Mouse (Mus musculus) kidney, embryonic 15.5 days (tissue): ENCODE data around the gene Rabgef1. TPM values are rescaled to one million over a fixed set of nuclear protein-coding genes. Genes with fewer than 3 reads are reported as not detected.
A peak's percentile ranks its signal among the peaks of the same experiment; 100 is the strongest.

Source experiments
- ATAC-seq: fragments of 200-750 bp; cut with Nextera tagmentation; replicated peaks from 2 replicates; pipeline ENCODE4 v1.8.0; 2017; ENCODE audit warnings: moderate TSS enrichment; ENCODE audit not compliant: low FRiP score
- H3K27ac ChIP-seq: fragments of 300-500 bp; sonication (generic); 2 replicates; pipeline ENCODE4 v1.5.1; 2015; ENCODE audit warnings: mild to moderate bottlenecking, inconsistent platforms
- H3K27me3 ChIP-seq: fragments of 300-500 bp; sonication (generic); 2 replicates; pipeline ENCODE4 v1.6.1; 2015; ENCODE audit warnings: inconsistent platforms
- H3K36me3 ChIP-seq: fragments of 300-500 bp; sonication (generic); 2 replicates; pipeline ENCODE4 v1.6.1; 2015; ENCODE audit warnings: inconsistent platforms
- H3K4me1 ChIP-seq: fragments of 300-500 bp; sonication (generic); 2 replicates; pipeline ENCODE4 v1.6.1; 2015; ENCODE audit warnings: inconsistent platforms
- H3K4me2 ChIP-seq: fragments of 300-500 bp; sonication (generic); 2 replicates; pipeline ENCODE4 v1.6.1; 2015; ENCODE audit warnings: moderate library complexity, mild to moderate bottlenecking, inconsistent platforms
- H3K4me3 ChIP-seq: fragments of 300-500 bp; sonication (generic); replicated peaks from 2 replicates; pipeline ENCODE4 v1.5.1; 2015; ENCODE audit warnings: mild to moderate bottlenecking, inconsistent platforms
- H3K9ac ChIP-seq: fragments of 300-500 bp; sonication (generic); 2 replicates; pipeline ENCODE4 v1.6.1; 2015; ENCODE audit warnings: mild to moderate bottlenecking, inconsistent platforms
- H3K9me3 ChIP-seq: fragments of 300-500 bp; sonication (generic); replicated peaks from 2 replicates; pipeline ENCODE4 v1.6.1; 2016; ENCODE audit warnings: inconsistent platforms
- WGBS: fragments of 180-500 bp; shearing (Covaris S2); methylation state at CpG from one replicate; pipeline ENCODE4 v1.1.7; 2015; ENCODE audit warnings: mixed read lengths; 5-methylcytosine and 5-hydroxymethylcytosine counted together
- polyA plus RNA-seq: library from polyadenylated mRNA; unstranded; fragments of >200 nt; fragmentation: Nextera tagmentation; extraction: Ambion mirVana; gene quantifications from 2 replicates; pipeline ENCODE4 v1.2.1, GENCODE M21; 2015

Gene Rabgef1
- polyA plus RNA-seq, 1 experiment from 2014 or later, result 32.1 TPM

- peak within 1 kb of the TSS; percentile 98 for H3K4me2 ChIP-seq
- H3K27me3 ChIP-seq, result no peaks in the 10 kb centered on the region
- ATAC-seq, result peak; percentile 98
- H3K9ac ChIP-seq, result peak within 1 kb of the TSS; percentile 77
- H3K9me3 ChIP-seq, result no peaks in the 10 kb centered on the region
- under 1% methylated on average over 66 of the region's 66 CpGs for WGBS
- H3K4me3 ChIP-seq, result peak within 1 kb of the TSS; percentile 71
- peaks cover 13% of the 10 kb centered on the region for H3K36me3 ChIP-seq
- peak within 1 kb of the TSS; percentile 81 for H3K27ac ChIP-seq
- peaks cover 22% of the 10 kb centered on the region for H3K4me1 ChIP-seq
Measured at GRCm38 (mm10) chr5:130144334-130145312, 27.0 kb upstream of the Rabgef1 start, which contains the start of gene Kctd7. Gene Kctd7 (plus strand): TSS chr5:130144861.

- Histone ChIP-seq H3K4me2 (peak overlapping the region; percentile 98; the same call in 1 of the 2 replicates), H3K27ac (no peak overlapping the region), H3K9me3 (no peaks in the 10 kb centered on the region), H3K4me3 (no peak overlapping the region), H3K36me3 (peaks cover 13% of the 10 kb centered on the region), H3K27me3 (no peaks in the 10 kb centered on the region), H3K9ac (no peak overlapping the region), H3K4me1 (peaks cover 22% of the 10 kb centered on the region)
- 84% methylated on average over 8 of the region's 8 CpGs for WGBS
- no peak for ATAC-seq
Measured at GRCm38 (mm10) chr5:130145961-130146360, 25.6 kb upstream of the Rabgef1 start.

GRCm38 (mm10) chr5:130149726-130150310 is 21.8 kb upstream of the Rabgef1 start:
- WGBS, result 61% methylated on average over 7 of the region's 7 CpGs
- no peak overlapping the region for H3K9ac ChIP-seq
- peaks cover 36% of the 10 kb centered on the region for H3K36me3 ChIP-seq
- no peaks in the 10 kb centered on the region for H3K9me3 ChIP-seq
- no peaks in the 10 kb centered on the region for H3K27me3 ChIP-seq
- no peak for ATAC-seq
- H3K4me1 ChIP-seq, result peaks cover 13% of the 10 kb centered on the region
- no peak overlapping the region for H3K27ac ChIP-seq
- no peak overlapping the region for H3K4me3 ChIP-seq
- no peak overlapping the region for H3K4me2 ChIP-seq

- no peaks in the 10 kb centered on the region for H3K4me1 ChIP-seq
- H3K4me2 ChIP-seq, result no peak overlapping the region
- ATAC-seq, result no peak
- WGBS, result 86% methylated on average over 2 of the region's 2 CpGs
- no peak overlapping the region for H3K27ac ChIP-seq
- peaks cover 26% of the 10 kb centered on the region for H3K36me3 ChIP-seq
- no peak overlapping the region for H3K4me3 ChIP-seq
- no peak overlapping the region for H3K9ac ChIP-seq
- H3K27me3 ChIP-seq, result no peaks in the 10 kb centered on the region
- H3K9me3 ChIP-seq, result no peaks in the 10 kb centered on the region
Measured at GRCm38 (mm10) chr5:130154286-130154685, 17.3 kb upstream of the Rabgef1 start.

- Histone ChIP-seq H3K4me2 (no peak overlapping the region), H3K27ac (no peak overlapping the region), H3K9me3 (no peaks in the 10 kb centered on the region), H3K4me3 (no peak overlapping the region), H3K4me1 (no peaks in the 10 kb centered on the region), H3K9ac (no peak overlapping the region), H3K27me3 (no peaks in the 10 kb centered on the region), H3K36me3 (no peaks in the 10 kb centered on the region)
- WGBS, result 67% methylated on average over 4 of the region's 4 CpGs
- ATAC-seq, result no peak
Measured at GRCm38 (mm10) chr5:130158545-130158944, 13.1 kb upstream of the Rabgef1 start.

GRCm38 (mm10) chr5:130159761-130160201 is 11.8 kb upstream of the Rabgef1 start:
- no peak overlapping the region for H3K4me3 ChIP-seq
- 64% methylated on average over 7 of the region's 7 CpGs for WGBS
- H3K4me1 ChIP-seq, result no peaks in the 10 kb centered on the region
- H3K9ac ChIP-seq, result no peak overlapping the region
- H3K36me3 ChIP-seq, result no peaks in the 10 kb centered on the region
- H3K9me3 ChIP-seq, result no peaks in the 10 kb centered on the region
- no peak overlapping the region for H3K27ac ChIP-seq
- H3K27me3 ChIP-seq, result no peaks in the 10 kb centered on the region
- H3K4me2 ChIP-seq, result no peak overlapping the region
- ATAC-seq, result no peak

- Histone ChIP-seq H3K4me2 (no peak overlapping the region), H3K27me3 (no peaks in the 10 kb centered on the region), H3K9ac (no peak overlapping the region), H3K9me3 (no peaks in the 10 kb centered on the region), H3K36me3 (no peaks in the 10 kb centered on the region), H3K4me3 (no peak overlapping the region), H3K27ac (no peak overlapping the region), H3K4me1 (no peaks in the 10 kb centered on the region)
- ATAC-seq, result no peak
- 4% methylated on average over 7 of the region's 7 CpGs for WGBS
Measured at GRCm38 (mm10) chr5:130163670-130164069, 7.9 kb upstream of the Rabgef1 start.

GRCm38 (mm10) chr5:130165213-130165612 is 6.4 kb upstream of the Rabgef1 start:
- Histone ChIP-seq H3K27ac (no peak overlapping the region), H3K4me3 (no peak overlapping the region), H3K9me3 (no peaks in the 10 kb centered on the region), H3K36me3 (no peaks in the 10 kb centered on the region), H3K4me1 (no peaks in the 10 kb centered on the region), H3K4me2 (no peak overlapping the region), H3K27me3 (no peaks in the 10 kb centered on the region), H3K9ac (no peak overlapping the region)
- WGBS, result 80% methylated on average over 4 of the region's 4 CpGs
- no peak for ATAC-seq

- Histone ChIP-seq H3K4me2 (no peak overlapping the region), H3K9me3 (no peaks in the 10 kb centered on the region), H3K9ac (no peak overlapping the region), H3K27me3 (no peaks in the 10 kb centered on the region), H3K27ac (no peak overlapping the region), H3K4me3 (no peak overlapping the region), H3K36me3 (no peaks in the 10 kb centered on the region), H3K4me1 (peaks cover 23% of the 10 kb centered on the region)
- ATAC-seq, result no peak
- 68% methylated on average over 6 of the region's 6 CpGs for WGBS
Measured at GRCm38 (mm10) chr5:130169109-130169508, 2.5 kb upstream of the Rabgef1 start.

- Histone ChIP-seq H3K9me3 (no peaks in the 10 kb centered on the region), H3K4me3 (peak overlapping the region; percentile 86), H3K4me2 (peak overlapping the region; percentile 70), H3K27me3 (no peaks in the 10 kb centered on the region), H3K9ac (peak overlapping the region; percentile 91), H3K36me3 (no peaks in the 10 kb centered on the region), H3K4me1 (peaks cover 32% of the 10 kb centered on the region), H3K27ac (peak overlapping the region; percentile 94)
- 12% methylated on average over 6 of the region's 6 CpGs for whole genome bisulfite sequencing
- ATAC-seq, result no peak; the same call in 1 of the 2 replicates
Measured at GRCm38 (mm10) chr5:130170666-130171422, 754 bp upstream of the Rabgef1 start.

GRCm38 (mm10) chr5:130171956-130172601 is 481 bp downstream of the Rabgef1 start:
- Histone ChIP-seq H3K27ac (peak overlapping the region; percentile 94), H3K4me1 (peaks cover 32% of the 10 kb centered on the region), H3K4me2 (peak overlapping the region; percentile 70), H3K27me3 (no peaks in the 10 kb centered on the region), H3K36me3 (no peaks in the 10 kb centered on the region), H3K9me3 (no peaks in the 10 kb centered on the region), H3K4me3 (peak overlapping the region; percentile 86), H3K9ac (peak overlapping the region; percentile 91)
- under 1% methylated on average over 42 of the region's 46 CpGs for WGBS
- ATAC-seq, result peak; percentile 82
